Mouse (Mus musculus) stomach, postnatal 0 days (tissue): ENCODE measurements around the gene Cwf19l1. TPM values are rescaled to one million over a fixed set of nuclear protein-coding genes. Genes with fewer than 3 reads are reported as not detected.
A peak's percentile ranks its signal among the peaks of the same experiment; 100 is the strongest.

Experiments used
- ATAC-seq: fragments of 200-750 bp; cut with Nextera tagmentation; 2 replicates; pipeline ENCODE4 v1.8.0; 2017; ENCODE audit not compliant: low FRiP score, low TSS enrichment
- DNase-seq: peaks from one replicate; pipeline ENCODE4 v3.0.0-alpha.2; 2016; ENCODE audit warnings: low spot score
- H3K27ac ChIP-seq: fragments of 300-500 bp; sonication (generic); replicated peaks from 2 replicates; pipeline ENCODE4 v1.5.1; 2014; ENCODE audit warnings: mild to moderate bottlenecking, control low read depth
- H3K27me3 ChIP-seq: fragments of 300-500 bp; sonication (generic); 2 replicates; pipeline ENCODE4 v1.6.1; 2014; ENCODE audit warnings: low read length; ENCODE audit not compliant: control insufficient read depth, insufficient read depth
- H3K36me3 ChIP-seq: fragments of 300-500 bp; sonication (generic); 2 replicates; pipeline ENCODE4 v1.6.1; 2014; ENCODE audit warnings: low read length, mixed read lengths; ENCODE audit not compliant: control insufficient read depth, insufficient read depth
- H3K4me1 ChIP-seq: fragments of 300-500 bp; sonication (generic); replicated peaks from 2 replicates; pipeline ENCODE4 v1.6.1; 2014; ENCODE audit warnings: antibody characterized with exemption; ENCODE audit not compliant: control insufficient read depth, insufficient read depth
- H3K4me2 ChIP-seq: fragments of 300-500 bp; sonication (generic); replicated peaks from 2 replicates; pipeline ENCODE4 v1.6.1; 2014; ENCODE audit warnings: low read depth, mild to moderate bottlenecking, control low read depth, moderate library complexity
- H3K4me3 ChIP-seq: fragments of 300-500 bp; sonication (generic); 2 replicates; pipeline ENCODE4 v1.5.1; 2014; ENCODE audit warnings: low read depth, low read length, control low read depth
- H3K9ac ChIP-seq: fragments of 300-500 bp; sonication (generic); 2 replicates; pipeline ENCODE4 v1.6.1; 2014; ENCODE audit warnings: mild to moderate bottlenecking, low read length, control low read depth, mixed read lengths
- H3K9me3 ChIP-seq: fragments of 300-500 bp; sonication (generic); 2 replicates; pipeline ENCODE4 v1.6.1; 2016; ENCODE audit warnings: low read length; ENCODE audit not compliant: control insufficient read depth
- CTCF ChIP-seq: IDR thresholded peaks from 2 replicates; pipeline ENCODE4 v1.5.1; 2016; ENCODE audit warnings: antibody characterized with exemption, low read depth, mild to moderate bottlenecking, moderate library complexity
- EP300 ChIP-seq: optimal IDR thresholded peaks from 2 replicates; pipeline ENCODE3; 2016; ENCODE audit warnings: antibody characterized with exemption
- WGBS: fragments of 180-500 bp; shearing (Covaris S2); extraction: QIAGEN DNeasy Blood & Tissue Kit; methylation state at CpG from one replicate; pipeline ENCODE4 v1.1.7; 2014; 5-methylcytosine and 5-hydroxymethylcytosine counted together
- polyA plus RNA-seq: library from polyadenylated mRNA; unstranded; fragments of >200 nt; fragmentation: Nextera tagmentation; extraction: Ambion mirVana; gene quantifications from 2 replicates; pipeline ENCODE4 v1.2.1, GENCODE M21; 2015

Gene Cwf19l1
- polyA plus RNA-seq, 1 experiment from 2014 or later: 13.0 TPM

DNA sequence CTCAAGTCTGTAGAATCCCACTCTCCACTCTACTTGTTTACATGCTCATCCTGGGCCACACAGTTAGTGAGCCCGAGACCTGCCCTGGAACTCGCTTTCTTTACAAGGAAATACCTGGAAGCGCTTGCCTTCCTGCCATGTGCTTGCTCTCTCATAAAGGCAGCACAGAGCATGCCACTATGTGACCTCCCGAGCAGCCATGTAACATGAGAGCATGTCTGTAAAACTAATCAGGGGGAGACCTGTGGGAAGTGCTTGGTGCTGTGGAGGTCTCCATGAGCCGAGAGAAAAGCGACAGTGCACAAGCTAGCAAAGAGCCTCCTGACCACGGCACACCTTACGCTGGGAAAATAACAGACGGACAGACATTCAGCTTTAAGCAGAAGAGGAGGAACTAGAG is 59.2 kb downstream of the Cwf19l1 start:
- H3K4me2 ChIP-seq: no peak overlapping the region
- TF ChIP-seq EP300: no peak
- TF ChIP-seq CTCF: no peak
- WGBS: 84% methylated on average over 9 of the region's 9 CpGs
- H3K4me1 ChIP-seq: no peaks in the 10 kb centered on the region
- H3K9me3 ChIP-seq: no peaks in the 10 kb centered on the region
- no peak for DNase-seq
- H3K9ac ChIP-seq: no peak overlapping the region
- no peak overlapping the region for H3K4me3 ChIP-seq
- no peaks in the 10 kb centered on the region for H3K27me3 ChIP-seq
- no peak overlapping the region for H3K27ac ChIP-seq
- no peak for ATAC-seq
- peaks cover 14% of the 10 kb centered on the region for H3K36me3 ChIP-seq

DNA sequence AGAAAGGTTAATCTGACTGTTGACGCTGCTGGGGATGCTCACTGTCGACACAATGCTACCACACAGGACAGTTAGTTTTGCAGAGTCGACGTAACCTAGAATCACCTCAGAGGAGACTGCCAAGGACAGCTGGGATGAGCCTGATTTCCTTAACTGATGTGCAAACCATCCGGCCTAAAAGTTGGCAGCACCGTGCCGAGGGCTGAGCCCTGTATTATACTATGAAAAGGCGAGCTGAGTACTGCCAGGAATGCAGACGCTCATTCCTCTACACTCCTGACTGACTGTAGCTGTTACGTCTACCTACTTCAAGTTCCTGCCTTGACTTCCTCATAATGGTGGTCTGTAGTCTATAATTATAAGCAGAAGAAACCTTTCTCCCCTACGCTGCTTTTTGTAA is 60.7 kb downstream of the Cwf19l1 start:
- Histone ChIP-seq H3K9ac (no peak overlapping the region), H3K36me3 (peaks cover 14% of the 10 kb centered on the region), H3K4me2 (no peak overlapping the region), H3K4me3 (no peak overlapping the region), H3K27me3 (no peaks in the 10 kb centered on the region), H3K27ac (no peak overlapping the region), H3K4me1 (no peaks in the 10 kb centered on the region), H3K9me3 (no peaks in the 10 kb centered on the region)
- TF ChIP-seq CTCF (no peak), EP300 (no peak)
- WGBS: 84% methylated on average over 11 of the region's 11 CpGs
- DNase-seq (no peak), ATAC-seq (no peak)

DNA sequence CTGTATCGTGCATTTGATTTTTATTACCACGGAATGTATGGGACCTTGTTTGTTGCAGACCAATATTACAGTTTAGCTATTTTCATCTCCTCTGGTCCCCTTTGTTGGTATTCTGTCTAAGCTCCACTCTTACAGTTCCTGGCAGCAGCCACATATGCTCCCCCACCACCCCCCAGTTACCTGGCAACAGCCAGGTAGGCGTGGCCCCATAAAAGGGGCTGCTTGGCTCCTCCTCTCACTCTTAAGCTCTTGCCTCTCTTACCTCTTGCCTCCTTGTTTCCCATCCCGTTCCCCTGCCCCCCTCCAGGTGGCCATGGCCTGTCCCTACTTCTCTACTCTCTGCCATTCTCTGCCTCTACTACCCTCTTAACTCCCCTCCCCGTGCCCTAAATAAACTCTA is 64.5 kb downstream of the Cwf19l1 start:
- H3K36me3 ChIP-seq: 0 out of 2 replicates have a peak, but pooled peaks cover 4% of the 10 kb centered on the region
- H3K4me1 ChIP-seq: 0 out of 2 replicates have a peak, but pooled peaks cover 2% of the 10 kb centered on the region
- 0 out of 2 replicates have a peak overlapping the region, but pooled peaks have one; percentile 35 for H3K27ac ChIP-seq
- no peak overlapping the region for H3K4me3 ChIP-seq
- 48% methylated on average over 5 of the region's 5 CpGs for WGBS
- H3K9me3 ChIP-seq: no peaks in the 10 kb centered on the region
- H3K27me3 ChIP-seq: no peaks in the 10 kb centered on the region
- DNase-seq (no peak), ATAC-seq (no peak)
- no peak overlapping the region for H3K9ac ChIP-seq
- H3K4me2 ChIP-seq: no peak overlapping the region
- TF ChIP-seq EP300: no peak

DNA sequence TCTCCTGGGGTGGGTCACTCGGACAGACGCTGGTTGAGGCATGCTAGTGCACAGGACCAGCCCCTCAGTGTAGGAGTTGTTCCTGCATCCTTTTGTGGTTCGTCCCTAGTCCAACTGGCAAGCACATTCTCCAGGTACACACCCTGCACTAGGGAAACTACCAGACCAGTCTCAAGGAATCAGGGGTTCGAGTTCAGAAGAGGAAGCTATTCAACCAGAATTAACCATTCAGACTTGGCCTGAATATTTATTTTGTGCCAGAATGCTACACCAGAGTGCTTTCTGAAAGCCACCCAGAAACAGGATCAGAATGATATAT is 65.8 kb downstream of the Cwf19l1 start:
- Histone ChIP-seq H3K4me1 (0 out of 2 replicates have a peak, but pooled peaks cover 2% of the 10 kb centered on the region), H3K27ac (peak overlapping the region; percentile 84), H3K9me3 (no peaks in the 10 kb centered on the region), H3K9ac (peak overlapping the region; percentile 80), H3K27me3 (no peaks in the 10 kb centered on the region), H3K36me3 (no peaks in the 10 kb centered on the region), H3K4me3 (peak overlapping the region; percentile 81), H3K4me2 (peak overlapping the region; percentile 86)
- no peak for DNase-seq
- ATAC-seq: no peak; the same call in 1 of the 2 replicates
- 5% methylated on average over 4 of the region's 4 CpGs for WGBS
- TF ChIP-seq EP300: no peak
- no peak for TF ChIP-seq CTCF

DNA sequence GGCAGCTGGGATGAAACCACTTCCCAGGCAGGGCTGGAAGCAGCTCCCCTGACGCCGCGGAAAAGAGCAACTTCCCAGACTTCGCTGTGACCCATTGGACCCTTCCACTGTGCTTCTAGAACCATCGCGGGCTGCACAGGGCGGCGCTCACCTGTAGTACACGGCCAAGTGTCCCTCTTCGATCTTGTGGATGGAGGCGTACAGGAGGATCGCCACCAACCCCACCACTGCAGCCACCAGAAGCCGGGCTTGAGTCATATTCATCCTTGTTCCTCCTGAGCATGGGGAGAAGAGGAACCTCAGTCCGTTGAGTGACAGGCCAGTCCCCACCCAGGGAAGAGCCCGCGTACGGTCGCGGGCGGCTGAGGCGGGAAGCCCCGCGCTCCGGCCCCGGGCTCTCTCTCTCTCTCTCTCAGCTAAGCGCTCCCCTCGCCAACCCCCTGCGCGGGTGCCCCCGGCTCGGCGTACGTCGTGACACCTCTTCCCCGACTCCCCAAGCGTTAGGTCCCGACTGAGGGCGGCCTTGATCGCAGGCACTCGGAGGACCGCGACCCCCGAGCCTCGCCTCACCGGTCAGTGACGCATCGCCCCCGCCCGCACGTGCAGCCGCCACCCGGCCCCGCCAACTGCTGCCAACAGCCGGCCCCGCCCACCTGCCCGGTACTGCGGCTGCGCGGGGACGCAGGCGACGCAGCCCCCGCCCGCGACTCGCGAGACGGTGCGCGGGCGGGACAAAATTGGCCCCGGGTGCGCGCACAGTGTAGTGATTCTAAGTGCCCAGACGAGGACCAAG is 66.4 kb downstream of the Cwf19l1 start, which contains the start of gene Erlin1:
Gene Erlin1, minus strand, starts transcription at position 665 of the 793 bp plus-strand sequence.
- DNase-seq: peak; percentile 92
- under 1% methylated on average over 71 of the region's 75 CpGs for WGBS
- peak within 1 kb of the TSS; percentile 81 for H3K4me3 ChIP-seq
- H3K9ac ChIP-seq: peak within 1 kb of the TSS; percentile 80
- H3K4me2 ChIP-seq: peak within 1 kb of the TSS; percentile 86
- H3K9me3 ChIP-seq: no peaks in the 10 kb centered on the region
- TF ChIP-seq EP300 (peak; percentile 59), CTCF (no peak)
- H3K4me1 ChIP-seq: 0 out of 2 replicates have a peak, but pooled peaks cover 2% of the 10 kb centered on the region
- ATAC-seq: peak; percentile 85
- no peaks in the 10 kb centered on the region for H3K36me3 ChIP-seq
- H3K27ac ChIP-seq: peak within 1 kb of the TSS; percentile 84
- no peaks in the 10 kb centered on the region for H3K27me3 ChIP-seq

DNA sequence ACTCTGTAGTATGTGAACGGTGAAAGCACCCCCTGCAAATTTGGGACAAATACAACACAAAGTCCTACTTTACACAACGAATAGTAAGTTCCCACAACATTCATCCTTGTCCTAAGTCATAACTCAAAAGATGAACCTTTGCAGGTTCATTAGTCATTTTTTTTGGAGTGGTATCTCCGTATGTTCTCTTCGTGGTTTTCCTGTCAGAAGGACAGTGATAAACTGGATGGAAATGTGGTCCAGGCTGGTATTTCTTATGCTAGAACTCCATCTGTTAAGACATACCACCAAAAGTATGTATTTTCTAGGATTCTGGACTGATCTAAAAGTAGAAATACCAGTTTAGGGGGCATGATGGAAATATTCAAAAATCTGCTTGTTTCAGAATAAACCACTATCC is 67.4 kb downstream of the Cwf19l1 start:
- TF ChIP-seq CTCF: no peak
- TF ChIP-seq EP300: no peak
- no peaks in the 10 kb centered on the region for H3K9me3 ChIP-seq
- 0 out of 2 replicates have a peak, but pooled peaks cover 2% of the 10 kb centered on the region for H3K4me1 ChIP-seq
- DNase-seq (no peak), ATAC-seq (no peak)
- 62% methylated on average over 4 of the region's 4 CpGs for WGBS
- no peaks in the 10 kb centered on the region for H3K36me3 ChIP-seq
- H3K4me2 ChIP-seq: peak overlapping the region; percentile 86
- no peaks in the 10 kb centered on the region for H3K27me3 ChIP-seq
- H3K4me3 ChIP-seq: peak overlapping the region; percentile 81
- peak overlapping the region; percentile 41 for H3K27ac ChIP-seq
- no peak overlapping the region for H3K9ac ChIP-seq
